Mouse (Mus musculus): ENCODE data around the gene Nqo1.
A peak's percentile ranks its signal among the peaks of the same experiment; 100 is the strongest.

Nqo1 gene

DNA sequence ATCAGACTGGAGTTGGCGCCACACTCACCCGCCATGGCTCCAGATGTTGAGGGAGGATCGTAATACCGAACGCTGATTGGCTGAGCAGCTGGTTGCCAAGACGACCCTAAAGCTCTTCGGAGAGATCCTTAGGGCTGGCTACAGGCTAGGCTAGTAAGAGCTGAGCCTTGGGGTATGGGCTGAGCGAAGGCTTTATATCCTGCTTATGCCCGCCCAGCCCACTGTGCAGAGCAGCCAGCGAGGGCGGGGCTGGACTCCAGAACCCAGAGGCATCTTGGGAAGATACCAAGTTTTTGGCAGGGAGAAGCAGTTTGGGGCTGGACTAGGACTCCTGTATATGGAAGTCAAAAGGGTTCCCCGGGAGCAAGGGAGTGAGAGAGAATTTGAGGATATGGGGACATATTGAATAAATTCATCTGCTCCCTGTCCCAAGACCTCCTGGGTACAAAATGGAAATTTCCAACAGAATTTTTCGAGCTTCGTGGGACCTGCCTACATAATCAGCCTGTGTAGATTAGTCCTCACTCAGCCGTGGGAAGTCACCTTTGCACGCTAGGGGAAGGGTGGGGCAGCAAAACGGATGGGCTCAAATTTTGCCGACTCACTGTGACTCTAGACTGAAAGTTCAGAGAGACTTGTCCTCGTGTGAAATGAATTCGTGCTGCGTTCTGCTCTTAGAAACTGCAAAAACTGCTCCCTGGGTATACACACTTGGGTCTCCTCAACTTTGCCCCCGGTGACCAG is at the start of gene Nqo1:
TSS of gene Nqo1 (minus strand) at position 169 of the 744 bp plus-strand sequence.
- DNase-seq (ENCODE audit: low read depth, low spot score) = peak; percentile 47

DNA sequence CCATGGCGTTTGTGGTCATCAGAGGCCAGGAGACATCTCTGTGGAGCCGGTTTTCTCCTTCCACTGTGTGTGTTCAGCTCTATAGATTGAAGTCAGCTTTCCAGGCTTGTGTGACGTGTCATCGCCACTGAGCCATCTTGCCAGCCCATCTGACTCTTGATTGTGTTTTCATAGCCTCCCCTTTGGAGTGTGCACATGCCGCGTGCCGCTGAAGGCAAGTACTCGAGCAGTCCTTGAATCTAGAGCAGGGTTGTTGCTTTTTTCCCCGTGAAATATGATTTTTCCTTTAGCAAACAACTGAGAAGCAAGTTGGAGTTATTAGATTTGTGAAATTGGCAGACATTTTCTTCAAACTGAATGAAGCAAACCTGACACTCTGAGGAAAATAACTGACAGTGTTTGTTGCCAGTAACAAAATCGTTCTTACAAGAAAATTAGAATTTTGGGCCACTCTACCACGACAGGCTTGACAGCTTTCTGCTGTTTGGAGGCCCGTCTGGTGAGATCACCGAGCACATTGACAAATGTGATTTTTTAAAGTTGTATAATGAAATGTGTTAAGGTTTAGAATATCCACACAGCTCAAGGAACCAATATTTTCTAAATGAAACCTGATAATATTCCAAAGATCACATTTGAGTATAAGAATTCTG is 48.5 kb upstream of the Nqo1 start:
- no peak for DNase-seq (ENCODE audit: low read depth, low spot score)

- peak; percentile 44 for DNase-seq (ENCODE audit: low read depth, low spot score)
Observed at GRCm38 (mm10) chr8:107449655-107450054, 46.6 kb upstream of the Nqo1 start.

GRCm38 (mm10) chr8:107449130-107449529 is 46.1 kb upstream of the Nqo1 start:
- DNase-seq (ENCODE audit: low read depth, low spot score) = no peak

GRCm38 (mm10) chr8:107448382-107448889 is 45.4 kb upstream of the Nqo1 start:
- peak; percentile 40 for DNase-seq (ENCODE audit: low read depth, low spot score)

DNA sequence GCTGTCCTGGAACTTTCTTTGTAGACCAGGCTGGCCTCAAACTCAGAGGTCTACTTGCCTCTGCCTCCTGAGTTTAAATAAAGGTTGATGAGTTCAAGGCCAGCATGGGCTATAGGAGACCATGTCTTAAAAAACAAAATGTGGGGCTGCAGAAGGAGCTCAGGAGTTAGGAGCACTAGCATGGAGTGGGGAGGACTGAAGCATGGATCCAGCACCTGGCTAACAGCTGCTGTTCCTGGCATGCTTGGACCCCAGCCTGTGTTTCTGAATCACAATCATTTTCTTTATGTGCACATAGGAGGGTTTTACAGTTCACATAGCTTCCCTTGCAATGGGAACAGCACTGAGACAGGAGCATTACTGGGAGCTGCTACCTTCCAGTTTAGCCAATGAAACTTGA is 44.7 kb upstream of the Nqo1 start:
- no peak for DNase-seq (ENCODE audit: low read depth, low spot score)

- no peak for DNase-seq (ENCODE audit: low read depth, low spot score)
Observed at GRCm38 (mm10) chr8:107444626-107445025, 41.6 kb upstream of the Nqo1 start.

DNA sequence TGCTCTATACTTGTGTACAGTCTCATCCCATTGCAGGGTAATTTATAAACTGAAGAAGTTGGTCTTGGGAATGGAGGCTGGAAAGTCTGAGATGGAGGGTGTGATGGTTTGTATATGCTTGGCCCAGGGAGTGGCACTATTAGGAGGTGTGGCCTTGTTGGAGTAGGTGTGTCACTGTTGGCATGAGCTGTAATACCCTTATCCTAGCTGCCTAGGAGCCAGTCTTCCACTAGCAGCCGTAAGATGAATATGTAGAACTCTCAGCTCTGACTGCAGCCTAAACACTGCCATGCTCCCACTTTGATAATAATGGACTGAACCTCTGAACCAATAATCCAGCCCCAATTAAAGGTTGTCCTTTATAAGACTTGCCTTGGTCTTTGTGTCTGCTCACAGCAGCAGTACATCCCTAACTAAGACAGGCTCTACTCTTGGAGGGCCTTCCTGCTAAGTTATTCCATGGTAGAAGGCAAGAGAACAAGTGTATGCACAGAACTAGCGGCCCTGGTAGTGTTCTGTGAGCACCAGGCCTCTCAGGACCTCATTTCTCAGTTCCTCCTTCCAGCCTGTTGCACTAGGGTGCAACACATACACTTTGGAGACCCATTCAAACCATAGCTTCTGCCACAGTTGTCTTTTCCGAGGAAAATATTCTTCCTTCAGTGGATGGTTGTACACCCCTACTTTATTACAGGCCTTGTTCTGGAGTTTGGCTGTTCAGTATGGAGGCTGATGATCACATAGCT is 37.0 kb upstream of the Nqo1 start:
- no peak for DNase-seq (ENCODE audit: low read depth, low spot score)

DNA sequence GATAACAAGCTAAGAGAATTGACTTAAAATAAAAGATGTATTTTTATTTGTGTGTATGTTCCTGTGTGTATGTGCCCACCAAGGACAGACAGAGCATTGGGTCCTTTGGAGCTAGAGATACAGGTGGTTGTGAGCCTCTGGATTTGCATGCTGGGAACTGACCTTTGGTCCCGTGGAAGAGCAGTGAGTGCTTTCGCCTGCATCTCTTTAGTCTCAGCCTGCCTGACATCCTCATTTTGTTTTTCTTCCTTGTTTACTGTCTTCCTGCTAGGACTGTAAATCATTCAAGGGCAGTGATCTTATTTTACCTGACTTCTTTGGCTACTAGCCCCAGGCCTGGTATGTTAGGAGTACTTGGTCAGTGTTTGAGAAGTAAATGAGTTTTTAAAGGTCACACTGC is 34.7 kb upstream of the Nqo1 start:
- DNase-seq (ENCODE audit: low read depth, low spot score) = no peak

DNA sequence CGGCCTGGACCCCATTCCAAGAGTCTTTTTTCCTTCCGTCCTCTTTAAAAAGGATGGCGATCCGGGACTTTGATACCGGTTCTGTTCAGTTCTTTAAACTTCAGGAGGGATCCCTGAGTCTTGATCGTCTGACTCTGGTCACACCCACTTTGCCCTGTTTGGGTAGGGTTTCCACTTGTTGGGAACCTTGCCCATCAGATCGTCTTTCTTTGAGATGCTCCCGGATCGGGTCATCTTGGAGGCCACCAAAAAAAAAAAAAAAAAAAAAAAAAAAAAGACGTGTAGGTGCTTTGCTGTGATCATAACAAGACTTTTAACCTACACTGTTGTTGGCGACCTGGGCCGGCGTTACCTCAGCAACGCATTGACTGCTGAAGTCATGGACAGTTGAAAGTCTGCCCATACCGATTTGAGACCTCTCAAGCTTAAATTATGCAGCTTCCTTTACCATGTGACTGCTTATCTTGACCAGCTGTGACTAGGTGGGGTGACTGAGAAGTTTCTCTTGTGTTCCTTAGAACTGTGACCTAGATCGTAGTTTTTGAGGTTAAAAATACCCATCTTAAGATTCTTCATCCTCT is 33.9 kb upstream of the Nqo1 start:
- peak; percentile 60 for DNase-seq (ENCODE audit: low read depth, low spot score)

DNA sequence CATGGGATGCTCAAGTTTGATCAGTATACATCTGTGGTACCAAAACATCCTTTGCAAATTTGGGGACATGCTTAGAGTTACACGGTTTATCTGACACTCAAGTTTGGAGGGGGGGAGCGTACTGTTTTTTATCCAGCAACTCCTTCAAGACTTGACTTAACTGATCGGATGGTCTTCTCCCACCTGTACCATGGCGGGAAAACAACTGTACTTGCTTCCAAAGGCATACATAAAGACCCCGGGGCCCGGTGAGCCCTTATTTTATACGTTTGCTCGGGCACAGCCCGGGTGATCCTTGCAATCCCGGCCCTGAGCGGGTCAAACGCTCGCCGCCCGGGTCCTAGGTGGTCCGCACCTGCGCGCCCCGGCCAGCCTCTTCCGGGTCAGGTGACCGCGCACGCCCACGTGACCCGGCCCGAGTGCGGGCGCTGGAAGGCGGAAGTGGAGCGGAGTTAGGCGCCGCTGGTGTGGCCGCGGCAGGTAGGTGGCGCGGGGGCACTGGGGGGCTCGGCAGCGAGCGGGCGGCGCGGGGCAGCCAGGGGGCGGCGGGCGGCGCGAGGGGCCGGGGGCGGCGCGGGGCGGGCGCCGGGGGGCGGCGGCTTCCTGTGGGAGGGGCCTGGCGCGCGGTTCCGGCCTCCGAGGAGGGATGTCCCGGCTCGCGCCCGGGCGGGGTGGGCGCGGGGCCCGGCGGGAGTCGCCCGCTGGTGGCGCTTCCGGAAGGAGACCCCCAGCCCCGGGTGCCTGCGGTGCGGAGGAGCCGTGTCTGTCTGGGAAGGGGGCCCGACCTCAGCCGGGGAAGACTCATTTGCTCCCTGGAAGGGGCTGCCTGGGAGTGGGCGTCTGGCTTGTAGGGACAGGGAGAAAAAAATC is 33.2 kb upstream of the Nqo1 start, which contains the start of gene Wwp2:
TSS of gene Wwp2 (plus strand) at position 404 of the 870 bp plus-strand sequence.
- DNase-seq (ENCODE audit: low read depth, low spot score) = peak; percentile 88

DNA sequence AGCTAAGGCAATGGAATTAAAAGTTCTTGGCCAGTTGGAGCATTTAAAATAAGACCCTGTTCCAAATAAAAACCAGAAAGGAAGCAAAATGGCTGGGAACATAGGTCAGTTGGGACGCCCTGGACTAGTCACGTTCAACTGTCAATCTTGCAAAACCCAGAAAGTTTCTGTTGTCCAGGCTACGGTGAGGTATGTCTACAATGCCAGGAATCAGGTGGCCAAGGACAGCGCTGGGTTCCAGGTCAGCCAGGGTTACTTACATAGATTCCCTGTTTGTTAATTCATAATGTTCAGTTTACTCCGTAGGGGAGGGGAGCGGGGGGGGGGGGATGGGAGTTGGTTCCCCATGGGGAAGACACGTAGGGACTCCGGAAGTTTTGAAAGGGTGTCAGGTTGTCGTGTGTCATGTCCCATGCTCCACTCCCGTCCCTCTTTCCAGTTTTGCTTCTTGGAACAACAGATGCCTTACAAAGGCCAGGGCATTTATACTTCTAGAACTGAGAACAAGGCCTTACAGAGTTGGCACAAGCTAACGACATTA is 32.5 kb upstream of the Nqo1 start:
- no peak for DNase-seq (ENCODE audit: low read depth, low spot score)

GRCm38 (mm10) chr8:107430821-107431220 is 27.8 kb upstream of the Nqo1 start:
- no peak for DNase-seq (ENCODE audit: low read depth, low spot score)

DNA sequence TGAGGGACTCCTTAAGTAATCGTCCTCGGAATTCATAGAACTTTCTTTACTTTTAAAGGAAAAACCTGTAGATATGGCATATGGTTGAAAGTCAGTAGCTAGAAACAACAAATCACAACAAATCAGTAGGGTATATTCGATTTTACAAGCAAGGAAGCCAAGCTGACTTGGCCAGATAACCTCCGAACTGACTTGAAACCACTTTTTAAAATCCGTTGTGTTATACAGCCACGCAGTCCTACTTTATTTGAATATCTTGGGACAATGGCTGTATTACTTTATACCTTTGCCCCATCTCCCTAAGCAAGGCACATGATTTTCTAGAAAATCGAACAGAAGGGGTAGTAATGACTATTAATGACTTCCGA is 22.2 kb upstream of the Nqo1 start:
- DNase-seq (ENCODE audit: low read depth, low spot score) = no peak

GRCm38 (mm10) chr8:107424597-107425229 is 21.7 kb upstream of the Nqo1 start, which contains the start of gene Nob1:
Gene Nob1, minus strand, starts transcription at chr8:107425051.
- DNase-seq (ENCODE audit: low read depth, low spot score) = peak; percentile 99

- no peak for DNase-seq (ENCODE audit: low read depth, low spot score)
Observed at GRCm38 (mm10) chr8:107424176-107424575, 21.2 kb upstream of the Nqo1 start.

GRCm38 (mm10) chr8:107417001-107417400 is 14.0 kb upstream of the Nqo1 start:
- no peak for DNase-seq (ENCODE audit: low read depth, low spot score)

- no peak for DNase-seq (ENCODE audit: low read depth, low spot score)
Observed at GRCm38 (mm10) chr8:107413881-107414280, 10.9 kb upstream of the Nqo1 start.

- DNase-seq (ENCODE audit: low read depth, low spot score) = no peak
Observed at GRCm38 (mm10) chr8:107412552-107412951, 9.5 kb upstream of the Nqo1 start.

DNA sequence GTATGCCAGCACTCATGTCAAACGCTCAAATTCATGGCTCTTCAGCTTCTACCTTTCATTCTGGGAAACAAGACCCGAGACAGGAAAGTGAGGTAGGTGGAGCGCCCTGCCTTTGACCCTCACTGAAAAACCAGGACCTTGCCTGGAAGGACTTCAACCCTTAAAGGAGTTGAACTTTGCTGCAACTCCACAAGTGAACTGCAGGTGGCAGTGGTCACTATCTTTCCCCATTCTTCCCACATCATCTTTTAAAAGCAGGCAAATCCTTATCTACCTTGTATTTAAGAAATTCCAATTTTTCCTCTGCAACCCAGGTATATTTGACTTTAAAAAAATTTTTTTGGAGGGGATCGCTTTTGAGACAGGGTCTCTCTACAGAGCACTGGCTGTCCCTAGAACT is 8.4 kb upstream of the Nqo1 start:
- DNase-seq (ENCODE audit: low read depth, low spot score) = peak; percentile 59

Measured in CD4-positive, CD25-positive, alpha-beta regulatory T cell, adult 2 months (primary cell).